Mouse (Mus musculus): ENCODE data around the gene Plxnc1. TPM values are rescaled to one million over a fixed set of nuclear protein-coding genes. Genes with fewer than 3 reads are reported as not detected.

Plxnc1 gene
- total RNA-seq, 2 experiments from 2014 or later = 2.0 to 2.6 TPM

- no peak for DNase-seq (ENCODE audit: low spot score)
- intact Hi-C loops (cut with DNase I) = no loop called here
Measured at GRCm38 (mm10) chr10:94896311-94896710, 48.3 kb downstream of the Plxnc1 start.

GRCm38 (mm10) chr10:94895876-94896275, 48.8 kb downstream of the Plxnc1 start:
- intact Hi-C loops (cut with DNase I) = no loop called here
- no peak for DNase-seq (ENCODE audit: low spot score)

- intact Hi-C loops (cut with DNase I) = no loop called here
- no peak for DNase-seq (ENCODE audit: low spot score)
Measured at GRCm38 (mm10) chr10:94889735-94890134, 54.9 kb downstream of the Plxnc1 start.

DNA sequence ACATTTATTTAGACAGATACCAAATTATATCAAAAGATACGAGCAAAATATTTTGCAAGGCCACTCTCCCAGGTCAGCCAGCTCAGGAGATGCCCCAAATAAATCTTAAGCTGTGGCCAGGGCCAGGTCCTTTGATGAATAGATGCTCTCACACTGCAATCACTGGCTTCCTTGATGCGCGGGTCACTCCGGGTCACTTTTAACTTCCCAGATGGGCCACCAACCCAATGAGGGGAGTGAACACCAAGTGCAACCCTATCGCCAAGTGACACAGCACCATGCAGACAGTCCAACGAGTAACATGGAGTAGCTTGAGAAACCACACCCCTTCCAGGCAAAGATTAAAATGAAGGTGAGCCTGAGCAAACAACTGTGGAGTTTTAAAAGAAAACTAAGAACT, 61.4 kb downstream of the Plxnc1 start:
- intact Hi-C loops (cut with DNase I) = no loop called here
- DNase-seq (ENCODE audit: low spot score) = no peak

DNA sequence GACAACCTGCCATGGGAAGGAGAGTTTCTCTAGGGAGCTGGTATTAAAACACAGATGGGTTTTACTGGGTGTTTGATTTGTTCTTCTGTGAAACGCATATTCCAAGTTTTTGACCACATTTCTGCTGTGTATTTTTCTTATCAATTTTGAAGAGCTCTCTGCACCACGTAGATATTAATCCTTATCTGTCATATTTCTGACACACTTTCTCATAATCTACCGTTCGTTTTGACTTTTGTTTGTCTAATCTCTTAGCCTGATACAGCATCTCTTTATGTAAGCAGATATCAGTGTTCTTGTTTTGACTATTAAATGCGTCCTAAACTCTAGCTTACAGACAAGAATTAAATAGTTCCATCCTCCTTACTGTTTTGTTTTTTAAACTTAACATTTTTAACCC, 73.1 kb downstream of the Plxnc1 start:
- DNase-seq (ENCODE audit: low spot score) = no peak
- intact Hi-C loops (cut with DNase I) = no loop called here

DNA sequence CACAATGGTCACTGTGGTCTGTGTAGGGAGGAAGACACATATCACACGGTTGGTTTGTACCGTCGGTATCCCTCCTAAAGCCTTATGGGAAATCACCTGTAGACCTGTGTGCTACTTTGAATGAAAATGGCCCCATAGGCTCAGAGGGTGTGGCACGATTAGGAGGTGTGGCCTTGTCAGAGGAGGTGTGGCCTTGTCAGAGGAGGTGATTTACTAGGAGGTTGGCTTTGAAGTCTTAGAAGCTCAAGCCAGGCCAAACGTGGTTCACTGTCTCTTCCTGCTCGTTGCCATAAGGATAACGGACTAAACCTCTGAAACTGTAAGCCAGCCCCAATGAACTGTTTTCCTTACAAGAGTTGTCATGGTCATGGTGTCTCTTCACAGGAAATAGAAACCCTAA, 73.5 kb downstream of the Plxnc1 start:
- intact Hi-C loops (cut with DNase I) = no loop called here
- no peak for DNase-seq (ENCODE audit: low spot score)

GRCm38 (mm10) chr10:94866995-94867856, 77.4 kb downstream of the Plxnc1 start:
- no peak for DNase-seq (ENCODE audit: low spot score)
- intact Hi-C loops (cut with DNase I) = no loop called here

- intact Hi-C loops (cut with DNase I) = no loop called here
- DNase-seq (ENCODE audit: low spot score) = no peak
Measured at GRCm38 (mm10) chr10:94865206-94865605, 79.4 kb downstream of the Plxnc1 start.

DNA sequence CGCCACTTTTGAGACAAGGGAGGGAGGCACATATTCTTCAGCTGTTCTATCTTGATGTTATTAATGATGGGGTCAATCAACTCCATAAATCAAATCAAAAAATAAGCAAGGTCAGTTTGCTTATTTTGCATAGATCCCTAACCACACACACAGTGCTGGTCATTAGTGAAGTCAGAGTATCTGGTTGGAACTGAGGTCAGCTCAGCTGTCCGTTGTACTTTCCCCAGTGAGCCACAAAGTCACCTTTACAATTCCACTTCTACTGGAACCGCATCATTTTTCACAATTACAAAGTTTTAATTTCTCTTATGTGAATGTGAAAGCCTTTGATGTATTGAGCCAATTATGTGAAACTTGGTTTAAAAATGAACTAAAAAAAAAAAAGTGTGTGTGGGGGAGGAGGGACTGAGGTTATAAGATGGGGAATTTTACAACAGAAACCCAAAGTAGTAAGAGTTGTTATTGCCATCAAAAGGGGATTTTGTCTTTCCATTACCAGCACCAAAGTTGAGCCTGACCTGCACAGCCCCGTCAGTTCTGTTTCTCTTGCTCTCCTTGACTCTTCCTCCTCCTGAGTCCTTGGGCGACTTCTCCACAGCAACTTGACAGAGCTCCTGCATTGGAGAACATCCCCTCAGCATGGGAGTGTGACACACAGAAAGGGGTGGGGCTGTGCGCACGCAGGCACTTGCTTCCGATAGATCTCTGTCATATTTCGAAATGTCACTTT, 80.3 kb downstream of the Plxnc1 start:
- no peak for DNase-seq (ENCODE audit: low spot score)
- intact Hi-C loops (cut with DNase I) = no loop called here

- intact Hi-C loops (cut with DNase I) = no loop called here
- DNase-seq (ENCODE audit: low spot score) = no peak
Measured at GRCm38 (mm10) chr10:94863251-94863650, 81.4 kb downstream of the Plxnc1 start.

DNA sequence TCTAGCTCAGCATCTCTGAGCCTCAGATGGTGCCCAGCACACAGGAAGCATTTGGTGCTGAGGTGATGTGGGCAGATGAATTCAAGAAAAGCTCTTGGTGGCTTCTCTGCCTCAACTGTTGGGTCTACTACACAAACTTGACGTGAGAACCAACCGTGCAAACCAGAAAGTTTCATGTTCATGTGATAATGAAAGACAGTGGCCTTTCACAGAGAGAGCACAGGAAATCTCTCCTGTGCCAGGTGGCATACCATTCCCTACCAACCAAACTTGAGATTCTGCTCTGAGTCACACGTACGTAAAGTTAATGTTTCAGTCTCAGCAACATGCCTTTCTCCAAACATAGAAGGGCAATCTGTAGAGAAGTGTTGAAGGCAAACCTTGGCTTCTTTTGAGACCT, 83.8 kb downstream of the Plxnc1 start:
- intact Hi-C loops (cut with DNase I) = no loop called here
- no peak for DNase-seq (ENCODE audit: low spot score)

GRCm38 (mm10) chr10:94858277-94859033, 86.2 kb downstream of the Plxnc1 start:
- no peak for DNase-seq (ENCODE audit: low spot score)
- intact Hi-C loops (cut with DNase I) = no loop called here

DNA sequence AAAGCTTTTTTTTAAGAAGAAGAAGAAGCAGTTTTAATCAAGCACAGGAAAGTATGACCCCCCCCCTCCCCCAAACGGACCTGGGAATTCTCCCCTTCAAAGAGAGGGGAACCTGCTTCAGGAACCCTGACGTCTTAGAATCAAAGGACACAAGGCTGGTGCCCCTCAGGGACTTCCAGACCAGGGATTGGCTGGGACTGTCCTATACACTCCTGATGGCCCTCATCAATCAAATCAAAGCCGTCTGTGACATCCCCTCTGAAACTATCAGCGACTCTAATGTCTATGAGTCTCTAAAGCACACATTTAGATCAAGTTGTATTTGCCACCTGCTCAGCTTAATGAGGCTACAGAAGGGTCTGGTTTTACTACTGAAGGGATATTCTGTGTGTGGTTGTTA, 94.1 kb downstream of the Plxnc1 start:
- intact Hi-C loops (cut with DNase I) = no loop called here

GRCm38 (mm10) chr10:94849930-94850329, 94.7 kb downstream of the Plxnc1 start:
- intact Hi-C loops (cut with DNase I) = no loop called here
- DNase-seq (ENCODE audit: low spot score) = no peak

More for the DNA sequence above, 94.1 kb downstream of the Plxnc1 start:
- DNase-seq (ENCODE audit: low spot score) = no peak

GRCm38 (mm10) chr10:94849360-94849759, 95.3 kb downstream of the Plxnc1 start:
- intact Hi-C loops (cut with DNase I) = no loop called here
- no peak for DNase-seq (ENCODE audit: low spot score)

- DNase-seq (ENCODE audit: low spot score) = no peak
- intact Hi-C loops (cut with DNase I) = no loop called here
Measured at GRCm38 (mm10) chr10:94848344-94848743, 96.3 kb downstream of the Plxnc1 start.

- DNase-seq (ENCODE audit: low spot score) = no peak
- intact Hi-C loops (cut with DNase I) = no loop called here
Measured at GRCm38 (mm10) chr10:94846501-94847105, 98.0 kb downstream of the Plxnc1 start.

GRCm38 (mm10) chr10:94844692-94845091, 99.9 kb downstream of the Plxnc1 start:
- intact Hi-C loops (cut with DNase I) = no loop called here
- DNase-seq (ENCODE audit: low spot score) = no peak

DNA sequence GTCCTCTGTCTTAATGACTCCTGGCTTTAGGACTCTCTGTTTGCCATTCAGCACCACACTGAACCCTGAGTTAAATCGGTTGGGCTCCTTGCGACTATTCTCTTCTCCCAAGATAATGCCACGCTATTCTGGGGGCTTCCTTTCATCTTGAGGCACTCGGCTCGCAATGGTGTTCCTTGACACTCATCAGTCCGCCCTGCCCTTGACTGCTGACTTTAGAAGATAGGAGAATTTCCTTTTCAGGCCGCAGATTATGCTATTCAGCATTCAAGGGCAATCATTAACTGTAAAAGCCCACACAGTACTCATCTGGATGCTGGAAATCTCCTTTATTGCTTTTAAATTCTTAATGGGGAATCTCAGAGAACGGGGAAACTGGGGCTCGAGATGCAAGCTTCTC, 108.8 kb downstream of the Plxnc1 start:
- intact Hi-C loops (cut with DNase I) = no loop called here

DNA sequence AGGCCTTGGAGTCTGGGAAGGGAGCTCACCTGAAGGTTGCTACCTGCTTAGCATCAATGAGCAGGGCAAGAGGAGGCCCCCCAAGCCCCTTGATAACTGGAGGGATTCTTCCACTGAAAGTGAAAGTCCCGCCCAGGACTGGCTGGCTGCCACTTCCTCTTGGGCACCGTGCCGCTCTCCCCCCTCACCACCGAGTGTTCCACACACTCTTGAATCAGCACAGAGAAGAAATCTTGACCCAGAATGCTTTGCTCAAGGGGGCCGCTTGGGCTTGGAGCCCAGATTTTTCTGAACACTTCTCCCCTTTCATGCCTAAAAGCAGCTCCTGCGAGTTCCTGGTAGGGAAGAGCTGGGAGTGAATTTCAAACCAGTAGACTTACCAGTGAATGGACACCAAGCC, 115.2 kb downstream of the Plxnc1 start:
- intact Hi-C loops (cut with DNase I) = no loop called here

More for the DNA sequence above, 108.8 kb downstream of the Plxnc1 start:
- no peak for DNase-seq (ENCODE audit: low spot score)

More for the DNA sequence above, 115.2 kb downstream of the Plxnc1 start:
- DNase-seq (ENCODE audit: low spot score) = peak; percentile 71
